Mouse (Mus musculus) heart, embryonic 10.5 days (tissue): ENCODE measurements at regions not wholly inside any gene's neighbourhood (a gene's known extent, or its start where the extent isn't known, plus 50 kb on each side); places are given as distances from the start of the nearest gene placed in this dataset.

Experiments used
- DNase-seq: peaks from one replicate; pipeline ENCODE4 v3.0.0-alpha.2; 2017; ENCODE audit warnings: low spot score
- H3K27ac ChIP-seq: fragments of 300-500 bp; sonication (generic); 2 replicates; pipeline ENCODE4 v1.5.1; 2016; ENCODE audit warnings: mild to moderate bottlenecking
- H3K27me3 ChIP-seq: fragments of 300-500 bp; sonication (generic); 2 replicates; pipeline ENCODE4 v1.6.1; 2016; ENCODE audit warnings: mild to moderate bottlenecking; ENCODE audit not compliant: poor library complexity, insufficient read depth, severe bottlenecking
- H3K36me3 ChIP-seq: fragments of 300-500 bp; sonication (generic); 2 replicates; pipeline ENCODE4 v1.6.1; 2016; ENCODE audit warnings: mild to moderate bottlenecking, moderate library complexity
- H3K4me1 ChIP-seq: fragments of 300-500 bp; sonication (generic); 2 replicates; pipeline ENCODE4 v1.6.1; 2016; ENCODE audit warnings: mild to moderate bottlenecking
- H3K4me3 ChIP-seq: fragments of 300-500 bp; sonication (generic); 2 replicates; pipeline ENCODE4 v1.5.1; 2016; ENCODE audit warnings: mild to moderate bottlenecking, moderate library complexity
- H3K9me3 ChIP-seq: fragments of 300-500 bp; sonication (generic); 2 replicates; pipeline ENCODE4 v1.6.1; 2016; ENCODE audit warnings: mild to moderate bottlenecking, moderate library complexity
- WGBS: fragments of 180-500 bp; shearing (Covaris S2); methylation state at CpG from one replicate; pipeline ENCODE4 v1.1.7; 2016; 5-methylcytosine and 5-hydroxymethylcytosine counted together

- H3K4me3 ChIP-seq: no peak overlapping the region
- no peak overlapping the region for H3K27ac ChIP-seq
- DNase-seq: no peak
- no peaks in the 10 kb centered on the region for H3K36me3 ChIP-seq
- H3K9me3 ChIP-seq: no peaks in the 10 kb centered on the region
- 76% methylated on average over 6 of the region's 6 CpGs for WGBS
- H3K4me1 ChIP-seq: no peaks in the 10 kb centered on the region
- no peaks in the 10 kb centered on the region for H3K27me3 ChIP-seq
Observed at GRCm38 (mm10) chr16:76509109-76509650, 135.6 kb upstream of the Nrip1 start.

GRCm38 (mm10) chr16:76507191-76507746, 133.6 kb upstream of the Nrip1 start:
- Histone ChIP-seq H3K9me3 (no peaks in the 10 kb centered on the region), H3K4me1 (no peaks in the 10 kb centered on the region), H3K36me3 (no peaks in the 10 kb centered on the region), H3K27ac (no peak overlapping the region), H3K27me3 (no peaks in the 10 kb centered on the region), H3K4me3 (no peak overlapping the region)
- no peak for DNase-seq
- 77% methylated on average over 5 of the region's 5 CpGs for WGBS

- DNase-seq: no peak
Observed at GRCm38 (mm10) chr16:76506240-76506639, 132.6 kb upstream of the Nrip1 start.

GRCm38 (mm10) chr16:76499686-76500400, 126.2 kb upstream of the Nrip1 start:
- Histone ChIP-seq H3K4me3 (no peak overlapping the region), H3K9me3 (no peaks in the 10 kb centered on the region), H3K4me1 (peaks cover 9% of the 10 kb centered on the region; the same call in 1 of the 2 replicates), H3K27ac (no peak overlapping the region), H3K27me3 (no peaks in the 10 kb centered on the region), H3K36me3 (no peaks in the 10 kb centered on the region)
- WGBS: 67% methylated on average over 8 of the region's 8 CpGs
- DNase-seq: no peak

More at GRCm38 (mm10) chr16:76506240-76506639, 132.6 kb upstream of the Nrip1 start:
- WGBS: 70% methylated on average over 4 of the region's 4 CpGs
- Histone ChIP-seq H3K9me3 (no peaks in the 10 kb centered on the region), H3K4me1 (no peaks in the 10 kb centered on the region), H3K27me3 (no peaks in the 10 kb centered on the region), H3K36me3 (no peaks in the 10 kb centered on the region), H3K27ac (no peak overlapping the region), H3K4me3 (no peak overlapping the region)

GRCm38 (mm10) chr16:76498233-76498632, 124.6 kb upstream of the Nrip1 start:
- Histone ChIP-seq H3K27me3 (no peaks in the 10 kb centered on the region), H3K4me1 (peaks cover 9% of the 10 kb centered on the region; the same call in 1 of the 2 replicates), H3K36me3 (no peaks in the 10 kb centered on the region), H3K9me3 (no peaks in the 10 kb centered on the region), H3K27ac (no peak overlapping the region), H3K4me3 (no peak overlapping the region)
- 84% methylated on average over 2 of the region's 2 CpGs for WGBS
- no peak for DNase-seq

- no peak for DNase-seq
- no peaks in the 10 kb centered on the region for H3K36me3 ChIP-seq
- H3K27ac ChIP-seq: no peak overlapping the region
- peaks cover 9% of the 10 kb centered on the region; the same call in 1 of the 2 replicates for H3K4me1 ChIP-seq
- H3K27me3 ChIP-seq: no peaks in the 10 kb centered on the region
- no peak overlapping the region for H3K4me3 ChIP-seq
- WGBS: 58% methylated on average over 12 of the region's 12 CpGs
- no peaks in the 10 kb centered on the region for H3K9me3 ChIP-seq
Observed at GRCm38 (mm10) chr16:76497041-76497808, 123.6 kb upstream of the Nrip1 start.

- Histone ChIP-seq H3K36me3 (no peaks in the 10 kb centered on the region), H3K4me1 (no peaks in the 10 kb centered on the region), H3K27me3 (no peaks in the 10 kb centered on the region), H3K4me3 (no peak overlapping the region), H3K27ac (no peak overlapping the region), H3K9me3 (no peaks in the 10 kb centered on the region)
- 84% methylated on average over 5 of the region's 5 CpGs for WGBS
- DNase-seq: no peak
Observed at GRCm38 (mm10) chr16:76483419-76483818, 109.8 kb upstream of the Nrip1 start.

GRCm38 (mm10) chr16:76481966-76482365, 108.3 kb upstream of the Nrip1 start:
- no peaks in the 10 kb centered on the region for H3K36me3 ChIP-seq
- H3K4me1 ChIP-seq: no peaks in the 10 kb centered on the region
- DNase-seq: no peak
- no peaks in the 10 kb centered on the region for H3K9me3 ChIP-seq
- H3K27ac ChIP-seq: no peak overlapping the region
- no peaks in the 10 kb centered on the region for H3K27me3 ChIP-seq
- H3K4me3 ChIP-seq: no peak overlapping the region
- WGBS: 88% methylated on average over 4 of the region's 4 CpGs

GRCm38 (mm10) chr16:76477474-76477873, 103.8 kb upstream of the Nrip1 start:
- H3K4me3 ChIP-seq: no peak overlapping the region
- DNase-seq: no peak
- no peak overlapping the region for H3K27ac ChIP-seq

GRCm38 (mm10) chr16:76474481-76474880, 100.9 kb upstream of the Nrip1 start:
- Histone ChIP-seq H3K4me1 (no peaks in the 10 kb centered on the region), H3K4me3 (no peak overlapping the region), H3K27ac (no peak overlapping the region), H3K27me3 (no peaks in the 10 kb centered on the region), H3K9me3 (no peaks in the 10 kb centered on the region), H3K36me3 (no peaks in the 10 kb centered on the region)
- no peak for DNase-seq
- 93% methylated on average over 6 of the region's 6 CpGs for WGBS

More at GRCm38 (mm10) chr16:76477474-76477873, 103.8 kb upstream of the Nrip1 start:
- H3K9me3 ChIP-seq: no peaks in the 10 kb centered on the region
- WGBS: 77% methylated on average over 8 of the region's 8 CpGs
- no peaks in the 10 kb centered on the region for H3K27me3 ChIP-seq
- no peaks in the 10 kb centered on the region for H3K36me3 ChIP-seq
- H3K4me1 ChIP-seq: no peaks in the 10 kb centered on the region

GRCm38 (mm10) chr16:76472386-76472785, 98.8 kb upstream of the Nrip1 start:
- no peak for DNase-seq
- Histone ChIP-seq H3K36me3 (no peaks in the 10 kb centered on the region), H3K4me1 (no peaks in the 10 kb centered on the region), H3K27me3 (no peaks in the 10 kb centered on the region), H3K9me3 (no peaks in the 10 kb centered on the region), H3K4me3 (no peak overlapping the region), H3K27ac (no peak overlapping the region)
- 74% methylated on average over 3 of the region's 3 CpGs for WGBS

GRCm38 (mm10) chr16:76471081-76471480, 97.5 kb upstream of the Nrip1 start:
- no peaks in the 10 kb centered on the region for H3K36me3 ChIP-seq
- no peaks in the 10 kb centered on the region for H3K27me3 ChIP-seq
- H3K4me1 ChIP-seq: no peaks in the 10 kb centered on the region
- H3K4me3 ChIP-seq: no peak overlapping the region
- DNase-seq: no peak
- 67% methylated on average over 3 of the region's 3 CpGs for WGBS
- H3K9me3 ChIP-seq: no peaks in the 10 kb centered on the region
- H3K27ac ChIP-seq: no peak overlapping the region

- no peaks in the 10 kb centered on the region for H3K36me3 ChIP-seq
- no peaks in the 10 kb centered on the region for H3K9me3 ChIP-seq
- DNase-seq: no peak
- no peak overlapping the region for H3K4me3 ChIP-seq
- H3K27ac ChIP-seq: no peak overlapping the region
- 77% methylated on average over 1 of the region's 1 CpGs for WGBS
- 0 out of 2 replicates have a peak, but pooled peaks cover 4% of the 10 kb centered on the region for H3K4me1 ChIP-seq
- H3K27me3 ChIP-seq: no peaks in the 10 kb centered on the region
Observed at GRCm38 (mm10) chr16:76459521-76459920, 85.9 kb upstream of the Nrip1 start.
